Mouse (Mus musculus) embryonic facial prominence, embryonic 14.5 days (tissue): ENCODE measurements at regions not wholly inside any gene's neighbourhood (a gene's known extent, or its start where the extent isn't known, plus 50 kb on each side); places are given as distances from the start of the nearest gene placed in this dataset.
A peak's percentile ranks its signal among the peaks of the same experiment; 100 is the strongest.

ENCODE experiments used
- ATAC-seq: fragments of 200-750 bp; cut with Nextera tagmentation; 2 replicates; pipeline ENCODE4 v1.8.0; 2017; ENCODE audit warnings: low read depth, moderate number of reproducible peaks, moderate TSS enrichment
- DNase-seq: peaks from one replicate; pipeline ENCODE4 v3.0.0-alpha.2; 2015; ENCODE audit warnings: low spot score
- H3K27ac ChIP-seq: fragments of 300-500 bp; sonication (generic); replicated peaks from 2 replicates; pipeline ENCODE4 v1.5.1; 2014; ENCODE audit warnings: low read depth, mild to moderate bottlenecking, low read length, moderate library complexity
- H3K27me3 ChIP-seq: fragments of 300-500 bp; sonication (generic); replicated peaks from 2 replicates; pipeline ENCODE4 v1.6.1; 2014; ENCODE audit warnings: low read length; ENCODE audit not compliant: control insufficient read depth, insufficient read depth
- H3K36me3 ChIP-seq: fragments of 300-500 bp; sonication (generic); 2 replicates; pipeline ENCODE4 v1.6.1; 2014; ENCODE audit warnings: low read length, mixed read lengths; ENCODE audit not compliant: control insufficient read depth, insufficient read depth
- H3K4me1 ChIP-seq: fragments of 300-500 bp; sonication (generic); 2 replicates; pipeline ENCODE4 v1.6.1; 2014; ENCODE audit warnings: antibody characterized with exemption, low read length; ENCODE audit not compliant: control insufficient read depth, insufficient read depth
- H3K4me2 ChIP-seq: fragments of 300-500 bp; sonication (generic); 2 replicates; pipeline ENCODE4 v1.6.1; 2014; ENCODE audit warnings: low read depth, mild to moderate bottlenecking, low read length, moderate library complexity, mixed read lengths
- H3K4me3 ChIP-seq: fragments of 300-500 bp; sonication (generic); 2 replicates; pipeline ENCODE4 v1.5.1; 2014; ENCODE audit warnings: low read depth, mild to moderate bottlenecking, low read length
- H3K9ac ChIP-seq: fragments of 300-500 bp; sonication (generic); 2 replicates; pipeline ENCODE4 v1.6.1; 2014; ENCODE audit warnings: low read depth, mild to moderate bottlenecking, low read length, moderate library complexity, mixed read lengths
- H3K9me3 ChIP-seq: fragments of 300-500 bp; sonication (generic); 2 replicates; pipeline ENCODE4 v1.6.1; 2016; ENCODE audit warnings: low read length; ENCODE audit not compliant: control insufficient read depth
- WGBS: fragments of 180-500 bp; shearing (Covaris S2); extraction: QIAGEN DNeasy Blood & Tissue Kit; methylation state at CpG from one replicate; pipeline ENCODE4 v1.1.7; 2014; 5-methylcytosine and 5-hydroxymethylcytosine counted together

DNA sequence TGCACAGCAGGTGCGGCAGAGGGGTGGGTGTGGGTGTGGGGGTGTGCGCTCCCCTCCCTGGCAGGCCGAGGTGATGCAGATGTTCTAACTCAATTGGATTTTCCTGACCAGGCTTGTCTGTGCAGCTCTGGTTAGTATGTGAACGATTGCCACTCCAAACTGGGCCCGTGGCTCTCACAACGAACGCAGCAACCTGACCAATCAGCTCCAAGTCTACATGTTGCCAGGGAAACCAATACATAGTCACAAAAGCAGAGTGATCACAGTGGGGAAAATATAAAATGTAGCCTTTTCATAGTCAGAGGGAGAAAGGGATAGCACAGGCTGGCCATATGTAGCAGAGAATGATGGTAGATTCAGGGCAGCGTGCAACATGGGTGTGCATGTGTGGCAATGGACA is 287.1 kb downstream of the Gm11011 start:
- Histone ChIP-seq H3K4me3 (no peak overlapping the region), H3K4me2 (no peak overlapping the region), H3K27ac (no peak overlapping the region), H3K27me3 (no peaks in the 10 kb centered on the region), H3K4me1 (peaks cover 4% of the 10 kb centered on the region; the same call in 1 of the 2 replicates), H3K36me3 (no peaks in the 10 kb centered on the region), H3K9ac (no peak overlapping the region), H3K9me3 (no peaks in the 10 kb centered on the region)
- WGBS, result 77% methylated on average over 8 of the region's 8 CpGs
- ATAC-seq (no peak), DNase-seq (no peak)

DNA sequence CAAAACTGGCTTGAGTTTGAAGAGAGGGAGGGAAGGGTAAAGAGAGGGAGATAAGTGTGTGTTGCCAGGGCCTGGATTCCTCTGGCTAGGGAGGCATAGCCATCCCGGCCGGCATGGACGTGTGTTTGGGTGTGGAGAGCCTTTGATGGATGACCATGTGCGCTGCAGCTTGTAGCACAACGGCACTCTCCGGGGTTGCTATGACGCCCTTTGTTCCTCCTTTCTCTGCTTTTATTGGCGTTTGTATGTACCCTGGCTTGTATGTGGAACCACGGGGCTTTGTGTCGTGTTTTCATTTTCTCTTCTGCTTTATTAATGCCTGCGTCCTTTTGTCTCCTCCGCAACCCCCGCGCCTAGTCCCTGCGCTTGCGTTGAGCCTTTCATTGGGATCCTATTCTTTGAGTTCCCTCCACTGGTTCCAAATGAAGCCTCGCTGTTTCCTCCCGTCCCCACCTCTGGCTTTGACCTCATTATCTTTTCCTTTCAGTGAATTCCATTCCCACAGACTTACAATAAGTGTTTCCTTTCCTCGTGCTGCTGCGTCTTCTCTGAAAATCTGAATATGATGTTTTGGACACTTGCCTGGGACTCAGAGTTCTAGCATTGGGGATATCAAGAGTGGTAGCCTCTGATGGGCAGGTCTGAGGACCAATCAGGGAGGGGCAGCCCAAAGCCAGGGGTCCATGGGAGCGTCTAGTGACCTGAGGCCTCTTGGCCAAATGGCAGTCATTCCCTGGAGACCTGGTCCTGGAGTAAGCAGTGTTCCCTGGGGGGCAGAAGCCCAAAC is 289.5 kb downstream of the Gm11011 start:
- no peak overlapping the region; the same call in 1 of the 2 replicates for H3K27ac ChIP-seq
- no peaks in the 10 kb centered on the region for H3K27me3 ChIP-seq
- H3K4me2 ChIP-seq, result peak overlapping the region; percentile 31
- peaks cover 6% of the 10 kb centered on the region; the same call in 1 of the 2 replicates for H3K4me1 ChIP-seq
- no peaks in the 10 kb centered on the region for H3K36me3 ChIP-seq
- ATAC-seq (peak; percentile 62; the same call in 1 of the 2 replicates), DNase-seq (peak; percentile 62)
- H3K4me3 ChIP-seq, result no peak overlapping the region; the same call in 1 of the 2 replicates
- WGBS, result 45% methylated on average over 21 of the region's 21 CpGs
- H3K9me3 ChIP-seq, result no peaks in the 10 kb centered on the region
- peak overlapping the region; percentile 1; the same call in 1 of the 2 replicates for H3K9ac ChIP-seq

DNA sequence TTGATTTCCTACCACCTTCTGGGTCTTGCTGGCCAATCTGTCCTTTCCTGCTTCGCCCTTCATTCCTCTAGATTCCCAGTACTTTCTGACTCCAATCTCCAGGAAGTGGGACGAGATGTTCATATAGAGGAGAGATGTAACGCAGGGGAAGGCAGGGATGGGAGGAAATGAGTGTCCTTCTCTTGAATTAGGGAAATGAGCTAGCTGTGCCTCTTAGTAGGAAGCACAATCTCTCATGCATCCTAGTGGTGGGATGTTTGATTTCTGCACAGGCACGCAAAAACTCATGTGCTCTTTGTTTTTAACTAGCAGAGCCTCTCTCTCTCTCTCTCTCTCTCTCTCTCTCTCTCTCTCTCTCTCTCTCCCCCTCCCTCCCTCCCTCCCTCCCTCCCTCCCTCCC is 290.3 kb downstream of the Gm11011 start:
- no peak overlapping the region for H3K4me3 ChIP-seq
- H3K36me3 ChIP-seq, result no peaks in the 10 kb centered on the region
- no peak for DNase-seq
- H3K4me1 ChIP-seq, result peaks cover 6% of the 10 kb centered on the region; the same call in 1 of the 2 replicates
- H3K27ac ChIP-seq, result no peak overlapping the region
- no peaks in the 10 kb centered on the region for H3K9me3 ChIP-seq
- WGBS, result 69% methylated on average over 4 of the region's 4 CpGs
- ATAC-seq, result no peak
- H3K27me3 ChIP-seq, result no peaks in the 10 kb centered on the region
- no peak overlapping the region for H3K4me2 ChIP-seq
- H3K9ac ChIP-seq, result no peak overlapping the region

DNA sequence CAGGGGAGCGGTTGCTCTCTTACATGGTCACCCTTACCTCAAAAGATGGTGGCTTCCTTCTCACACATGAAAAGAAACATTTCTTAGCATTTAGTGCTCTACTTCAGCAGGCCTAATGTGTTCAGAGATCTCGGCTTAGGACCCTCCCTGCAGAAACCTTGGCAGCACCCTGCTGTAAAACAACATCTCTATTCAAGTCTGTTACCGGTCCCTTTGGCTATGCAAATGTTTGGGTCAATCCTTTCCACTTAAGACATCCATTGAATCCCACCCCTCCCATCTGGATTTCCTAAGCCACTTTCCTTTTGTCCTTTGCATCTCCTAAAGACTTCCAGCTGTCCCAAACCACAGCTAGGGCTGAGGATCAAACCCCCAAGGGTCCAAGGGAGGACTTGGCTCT is 294.2 kb downstream of the Gm11011 start:
- H3K9me3 ChIP-seq, result no peaks in the 10 kb centered on the region
- no peaks in the 10 kb centered on the region for H3K36me3 ChIP-seq
- H3K27me3 ChIP-seq, result no peaks in the 10 kb centered on the region
- H3K4me1 ChIP-seq, result peaks cover 6% of the 10 kb centered on the region; the same call in 1 of the 2 replicates
- H3K4me3 ChIP-seq, result no peak overlapping the region
- 31% methylated on average over 3 of the region's 3 CpGs for WGBS
- no peak overlapping the region for H3K27ac ChIP-seq
- H3K4me2 ChIP-seq, result no peak overlapping the region
- DNase-seq (peak; percentile 55), ATAC-seq (no peak)
- no peak overlapping the region for H3K9ac ChIP-seq

DNA sequence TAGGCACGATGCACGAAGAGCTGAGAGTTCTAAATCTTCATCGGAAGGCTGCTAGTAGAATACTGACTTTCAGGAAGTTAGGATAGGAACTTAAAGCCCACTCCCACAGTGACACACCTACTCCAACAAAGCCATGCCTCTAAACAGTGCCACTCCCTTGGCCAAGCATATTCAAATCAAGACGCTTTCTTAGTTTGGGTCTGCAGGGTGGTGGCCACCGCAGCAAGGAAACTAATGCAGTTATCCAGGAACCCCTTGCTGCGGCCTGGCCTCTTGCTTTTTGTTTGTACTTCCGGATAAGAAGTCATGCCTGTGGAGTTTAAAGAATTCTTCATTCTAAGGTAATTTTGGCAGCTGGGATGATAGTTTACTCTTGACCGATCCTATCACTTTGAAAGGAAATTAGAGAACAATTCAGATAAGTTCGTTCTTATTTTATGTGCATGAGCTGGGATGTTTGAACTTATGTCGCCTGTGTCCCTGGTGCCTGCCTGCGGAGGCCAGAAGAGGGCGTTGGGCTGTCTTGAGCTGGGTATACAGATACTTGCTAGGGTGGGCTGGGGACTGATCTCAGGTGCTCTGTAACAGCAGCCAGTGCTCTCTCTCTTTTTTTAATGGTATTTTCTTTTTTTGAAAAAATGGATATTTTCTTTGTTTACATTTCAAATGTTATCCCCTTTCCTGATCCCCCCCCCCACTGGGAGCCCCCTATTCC is 298.5 kb downstream of the Gm11011 start:
- DNase-seq, result no peak
- Histone ChIP-seq H3K36me3 (no peaks in the 10 kb centered on the region), H3K9ac (no peak overlapping the region), H3K27ac (no peak overlapping the region), H3K4me1 (0 out of 2 replicates have a peak, but pooled peaks cover 2% of the 10 kb centered on the region), H3K4me3 (no peak overlapping the region), H3K4me2 (no peak overlapping the region), H3K27me3 (no peaks in the 10 kb centered on the region), H3K9me3 (no peaks in the 10 kb centered on the region)
- WGBS, result 91% methylated on average over 12 of the region's 12 CpGs
- no peak for ATAC-seq

DNA sequence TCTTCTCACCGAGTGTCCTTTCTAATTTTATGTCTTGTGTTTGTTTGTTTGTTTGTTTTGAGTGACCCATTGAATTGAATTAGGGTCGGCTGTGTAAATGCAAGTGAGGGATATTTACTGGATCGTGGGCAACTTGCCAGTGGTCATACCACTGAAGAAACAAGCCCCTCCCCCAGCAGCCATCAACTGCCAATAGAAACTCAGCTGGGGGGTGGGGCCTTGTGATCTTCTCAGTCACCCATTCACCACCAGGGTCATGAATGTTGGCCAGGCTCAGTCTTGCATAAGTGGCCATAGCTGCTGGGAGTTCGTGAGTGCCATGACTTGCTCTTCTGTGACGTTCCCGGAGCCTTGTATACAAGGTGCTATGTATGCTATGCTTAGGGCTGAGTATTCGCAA is 300.8 kb downstream of the Gm11011 start:
- Histone ChIP-seq H3K4me1 (no peaks in the 10 kb centered on the region), H3K27ac (no peak overlapping the region), H3K27me3 (no peaks in the 10 kb centered on the region), H3K36me3 (no peaks in the 10 kb centered on the region), H3K4me2 (no peak overlapping the region), H3K9ac (no peak overlapping the region), H3K4me3 (no peak overlapping the region), H3K9me3 (no peaks in the 10 kb centered on the region)
- WGBS, result 80% methylated on average over 7 of the region's 7 CpGs
- DNase-seq, result no peak
- no peak for ATAC-seq

DNA sequence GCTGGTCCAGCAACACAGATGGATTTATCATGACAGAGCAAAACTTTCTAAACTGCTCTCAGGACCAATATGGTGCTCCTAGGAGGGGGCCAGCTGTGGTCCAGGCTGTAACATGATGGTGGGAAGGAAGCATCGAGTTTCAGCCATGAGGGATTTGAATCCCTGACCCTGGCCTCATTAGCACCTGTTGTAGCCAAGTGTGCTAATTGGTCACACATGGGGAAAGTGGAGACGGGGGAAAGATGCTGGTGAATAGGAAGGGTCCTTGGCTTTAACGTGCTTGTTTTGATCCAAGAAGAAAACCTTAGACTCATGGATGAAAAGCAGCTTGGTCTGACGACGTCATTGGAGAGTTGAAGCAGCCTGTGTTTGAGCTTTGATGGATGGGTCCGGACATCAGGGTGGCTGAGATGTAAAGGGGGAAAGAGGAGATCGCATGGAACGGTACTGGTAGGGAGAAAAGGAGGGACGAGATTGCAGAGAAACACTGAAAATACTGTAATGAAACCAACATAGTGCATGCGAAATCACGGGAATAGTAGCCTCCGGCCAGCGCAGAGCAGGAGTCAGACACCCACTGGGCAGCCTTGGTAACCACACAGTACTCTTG is 304.9 kb downstream of the Gm11011 start:
- DNase-seq (peak; percentile 71), ATAC-seq (peak; percentile 82)
- Histone ChIP-seq H3K9me3 (no peaks in the 10 kb centered on the region), H3K36me3 (no peaks in the 10 kb centered on the region), H3K27ac (no peak overlapping the region), H3K4me2 (no peak overlapping the region), H3K27me3 (no peaks in the 10 kb centered on the region), H3K4me3 (no peak overlapping the region), H3K9ac (no peak overlapping the region), H3K4me1 (no peaks in the 10 kb centered on the region)
- WGBS, result 45% methylated on average over 13 of the region's 13 CpGs

DNA sequence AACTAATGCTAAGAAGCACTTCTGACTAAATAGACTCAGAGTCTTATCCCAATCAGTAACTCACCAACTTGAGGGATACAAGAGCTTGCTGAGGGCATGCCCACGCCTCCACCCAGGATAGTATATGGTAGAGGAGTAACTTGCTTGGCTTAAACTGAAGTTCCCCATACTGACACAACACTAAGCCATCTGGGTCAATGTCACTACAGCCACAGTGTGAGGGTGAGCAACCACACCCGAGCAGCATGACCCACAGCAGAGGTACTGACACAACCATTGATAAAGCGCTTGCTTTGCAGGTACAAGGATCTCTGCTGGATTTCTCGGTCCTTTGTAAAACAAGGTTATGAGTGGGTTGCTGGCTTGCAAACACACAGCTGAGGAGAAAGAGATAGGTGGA is 312.2 kb downstream of the Gm11011 start:
- Histone ChIP-seq H3K9me3 (no peaks in the 10 kb centered on the region), H3K9ac (no peak overlapping the region), H3K4me1 (no peaks in the 10 kb centered on the region), H3K27me3 (no peaks in the 10 kb centered on the region), H3K27ac (no peak overlapping the region), H3K4me3 (no peak overlapping the region), H3K36me3 (no peaks in the 10 kb centered on the region), H3K4me2 (no peak overlapping the region)
- ATAC-seq, result no peak
- no peak for DNase-seq
- WGBS, result 100% methylated on average over 4 of the region's 4 CpGs
